Mouse (Mus musculus) ES-E14 (cell line): ENCODE data around the gene Rpl13a. TPM values are rescaled to one million over a fixed set of nuclear protein-coding genes. Genes with fewer than 3 reads are reported as not detected.

Experiments
- DNase-seq: peaks from one replicate; pipeline ENCODE4 v3.0.0-alpha.2; 2013; ENCODE audit warnings: low read depth, low spot score
- H3K27ac ChIP-seq: 2 replicates; pipeline ENCODE4 v1.5.1; 2012; ENCODE audit warnings: low read depth, mild to moderate bottlenecking, low read length, moderate library complexity, mixed read lengths; ENCODE audit not compliant: poor library complexity, insufficient read depth, severe bottlenecking
- H3K36me3 ChIP-seq: 2 replicates; pipeline ENCODE4 v1.6.1; 2012; ENCODE audit warnings: mild to moderate bottlenecking, low read length, moderate library complexity, mixed read lengths; ENCODE audit not compliant: control insufficient read depth, poor library complexity, insufficient read depth, severe bottlenecking
- H3K4me1 ChIP-seq, 2 experiments: fragments of 150-350 bp in 1 of 2; sonication (generic) in 1 of 2; 2 replicates each; pipeline ENCODE4 v1.6.1; 2012; ENCODE audit warnings: low read length in 2 of 2, mild to moderate bottlenecking in 1 of 2, mixed read lengths in 1 of 2; ENCODE audit not compliant: control insufficient read depth in 2 of 2, insufficient read depth in 2 of 2, poor library complexity in 1 of 2
- H3K4me3 ChIP-seq, 2 experiments: fragments of 150-350 bp in 1 of 2; sonication (generic) in 1 of 2; 2 replicates each; pipeline ENCODE4 v1.5.1; 2012; ENCODE audit warnings: low read length in 2 of 2, low read depth in 1 of 2, mild to moderate bottlenecking in 1 of 2, mixed read lengths in 1 of 2; ENCODE audit not compliant: insufficient read depth in 1 of 2, poor library complexity in 1 of 2, severe bottlenecking in 1 of 2
- H3K9ac ChIP-seq: 2 replicates; pipeline ENCODE4 v1.6.1; 2012; ENCODE audit warnings: low read depth, mild to moderate bottlenecking, low read length, mixed read lengths; ENCODE audit not compliant: poor library complexity, insufficient read depth, severe bottlenecking
- H3K9me3 ChIP-seq: fragments of 150-350 bp; sonication (generic); 2 replicates; pipeline ENCODE4 v1.6.1; 2012; ENCODE audit warnings: low read depth, mild to moderate bottlenecking, low read length; ENCODE audit not compliant: control insufficient read depth, insufficient read depth
- CHD2 ChIP-seq: IDR thresholded peaks from 2 replicates; pipeline ENCODE4 v1.6.1; 2014; ENCODE audit warnings: mild to moderate bottlenecking, low read depth, low read length, inconsistent platforms
- HCFC1 ChIP-seq: IDR thresholded peaks from 2 replicates; pipeline ENCODE4 v1.6.1; 2012; ENCODE audit warnings: low read length, inconsistent platforms, borderline replicate concordance; ENCODE audit not compliant: insufficient read depth
- MAFK ChIP-seq: IDR thresholded peaks from 2 replicates; pipeline ENCODE4 v1.6.1; 2014; ENCODE audit warnings: mild to moderate bottlenecking, low read depth, low read length, inconsistent platforms; ENCODE audit not compliant: insufficient read depth
- ZC3H11A ChIP-seq: IDR thresholded peaks from 2 replicates; pipeline ENCODE4 v1.6.1; 2012; ENCODE audit warnings: low read depth, mild to moderate bottlenecking, inconsistent platforms, low read length, borderline replicate concordance
- ZNF384 ChIP-seq: IDR thresholded peaks from 2 replicates; pipeline ENCODE4 v1.6.1; 2012; ENCODE audit warnings: low read depth, low read length, inconsistent platforms
- in situ Hi-C, 2 experiments: fragments of 600-800 bp; cut with MboI; formaldehyde crosslinking; loops; one replicate each; pipeline ENCODE4 v1.15.1; 2025; ENCODE audit warnings: low sequenced_read_pairs in 2 of 2, inconsistent platforms in 1 of 2; ENCODE audit not compliant: unreplicated experiment in 2 of 2
- total RNA-seq: library from RNA; depleted of rRNA; stranded (reverse); fragments of 300-350 nt; gene quantifications from 2 replicates; pipeline ENCODE4 v1.2.3, GENCODE M21; 2012

Gene Rpl13a
- total RNA-seq, 1 experiment: 3,971 TPM

GRCm38 (mm10) chr7:45163735-45164490 lies 35.4 kb upstream of the Rpl13a start, which contains the start of gene Slc17a7:
Gene Slc17a7, plus strand, starts transcription at chr7:45163949.
- H3K4me1 ChIP-seq: peaks cover 2 to 21% of the 10 kb centered on the region in 2 experiments; a peak in 2 of 4 replicates
- no peak within 1 kb of the TSS for H3K27ac ChIP-seq
- no peaks in the 10 kb centered on the region for H3K9me3 ChIP-seq
- peak; percentile 51 for DNase-seq
- peak within 1 kb of the TSS; percentile 57; the same call in 1 of the 2 replicates for H3K9ac ChIP-seq
- in situ Hi-C loops: no loop called here
- no peak for TF ChIP-seq ZNF384
- no peak for TF ChIP-seq MAFK
- TF ChIP-seq CHD2: no peak
- TF ChIP-seq HCFC1: no peak
- no peak for TF ChIP-seq ZC3H11A
- peaks cover 7% of the 10 kb centered on the region; the same call in 1 of the 2 replicates for H3K36me3 ChIP-seq
- H3K4me3 ChIP-seq: peak within 1 kb of the TSS; percentile 61 to 80

GRCm38 (mm10) chr7:45162996-45163615 lies 34.5 kb upstream of the Rpl13a start:
- in situ Hi-C loops: no loop called here

GRCm38 (mm10) chr7:45162551-45162950 lies 34.0 kb upstream of the Rpl13a start:
- DNase-seq: no peak
- H3K9me3 ChIP-seq: no peaks in the 10 kb centered on the region
- H3K36me3 ChIP-seq: peaks cover 10% of the 10 kb centered on the region
- peak overlapping the region in 1 of 2 experiments; percentile 13; a peak in 1 of 4 replicates for H3K4me3 ChIP-seq
- no peak for TF ChIP-seq HCFC1
- no peak overlapping the region for H3K27ac ChIP-seq
- H3K4me1 ChIP-seq: peaks cover 2 to 10% of the 10 kb centered on the region in 2 experiments; a peak in 2 of 4 replicates
- H3K9ac ChIP-seq: no peak overlapping the region
- in situ Hi-C loops: no loop called here

More at GRCm38 (mm10) chr7:45162996-45163615, 34.5 kb upstream of the Rpl13a start:
- Histone ChIP-seq H3K4me3 (0 out of 4 replicates have a peak overlapping the region, but pooled peaks of 1 of the 2 experiments have one; percentile 61), H3K9me3 (no peaks in the 10 kb centered on the region), H3K4me1 (peaks cover 2 to 15% of the 10 kb centered on the region in 2 experiments; a peak in 2 of 4 replicates), H3K27ac (no peak overlapping the region), H3K36me3 (peaks cover 9% of the 10 kb centered on the region), H3K9ac (no peak overlapping the region)
- no peak for TF ChIP-seq CHD2
- no peak for TF ChIP-seq MAFK
- TF ChIP-seq ZNF384: no peak
- no peak for TF ChIP-seq ZC3H11A
- no peak for TF ChIP-seq HCFC1
- DNase-seq: no peak

- H3K27ac ChIP-seq: no peak overlapping the region
- H3K9ac ChIP-seq: peak overlapping the region; percentile 36; the same call in 1 of the 2 replicates
- H3K36me3 ChIP-seq: peaks cover 11% of the 10 kb centered on the region
- TF ChIP-seq ZNF384: 0 out of 2 replicates have a peak, but pooled peaks have one; percentile 5
- TF ChIP-seq ZC3H11A: no peak
- TF ChIP-seq MAFK: no peak
- no peak for TF ChIP-seq CHD2
- TF ChIP-seq HCFC1: peak; percentile 90
- peak overlapping the region; percentile 13 to 24; a peak in 3 of 4 replicates for H3K4me3 ChIP-seq
- H3K4me1 ChIP-seq: peaks cover 2 to 7% of the 10 kb centered on the region in 2 experiments; a peak in 1 of 4 replicates
- DNase-seq: peak; percentile 85
- no peaks in the 10 kb centered on the region for H3K9me3 ChIP-seq
- in situ Hi-C loops: no loop called here
These were observed 33.3 kb upstream of the Rpl13a start for GRCm38 (mm10) chr7:45161612-45162473.
